Mouse (Mus musculus) 3T3-L1 (cell line): ENCODE data around the gene Rpa2.

Experiments used
- DNase-seq: peaks from one replicate; pipeline ENCODE4 v3.0.0-alpha.2; 2015; ENCODE audit warnings: low read depth, low spot score

Rpa2 gene

DNA sequence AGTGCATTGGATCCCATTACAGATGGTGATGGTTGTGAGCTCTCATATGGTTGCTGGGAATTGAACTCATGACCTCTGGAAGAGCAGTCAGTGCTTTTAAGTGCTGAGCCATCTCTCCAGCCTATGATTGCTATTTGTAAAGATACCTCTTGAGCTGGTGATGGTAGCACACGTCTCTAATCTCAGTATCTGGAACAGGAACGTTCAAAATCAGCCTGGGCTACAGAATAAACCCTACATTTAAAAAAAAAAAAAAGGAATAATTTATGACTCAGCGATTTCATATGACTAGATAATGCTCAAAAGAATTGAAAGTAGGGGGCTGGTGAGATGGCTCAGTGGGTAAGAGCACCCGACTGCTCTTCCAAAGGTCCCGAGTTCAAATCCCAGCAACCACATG, 35.1 kb downstream of the Rpa2 start:
- DNase-seq, result no peak

- DNase-seq, result no peak
Observed at GRCm38 (mm10) chr4:132803876-132804275, 35.7 kb downstream of the Rpa2 start.

DNA sequence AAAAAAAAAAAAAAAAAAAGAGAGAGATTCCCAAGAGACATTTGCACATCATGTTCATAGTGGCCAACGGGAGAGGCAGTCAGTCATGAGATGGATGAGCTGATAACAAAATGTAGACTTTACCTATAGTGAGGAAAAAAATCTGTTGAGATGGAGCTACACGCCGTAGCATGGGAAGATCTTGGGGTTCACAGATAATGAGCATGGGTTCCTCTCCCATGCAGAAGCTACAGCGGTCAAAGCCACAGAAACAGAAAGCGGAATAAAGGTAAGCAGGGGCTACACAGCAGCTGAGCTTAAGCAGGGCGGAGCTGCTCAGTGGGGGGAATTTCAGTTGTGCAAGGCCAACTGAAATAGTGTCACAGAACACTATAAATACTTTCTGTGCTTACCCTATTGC, 36.2 kb downstream of the Rpa2 start:
- DNase-seq, result no peak

DNA sequence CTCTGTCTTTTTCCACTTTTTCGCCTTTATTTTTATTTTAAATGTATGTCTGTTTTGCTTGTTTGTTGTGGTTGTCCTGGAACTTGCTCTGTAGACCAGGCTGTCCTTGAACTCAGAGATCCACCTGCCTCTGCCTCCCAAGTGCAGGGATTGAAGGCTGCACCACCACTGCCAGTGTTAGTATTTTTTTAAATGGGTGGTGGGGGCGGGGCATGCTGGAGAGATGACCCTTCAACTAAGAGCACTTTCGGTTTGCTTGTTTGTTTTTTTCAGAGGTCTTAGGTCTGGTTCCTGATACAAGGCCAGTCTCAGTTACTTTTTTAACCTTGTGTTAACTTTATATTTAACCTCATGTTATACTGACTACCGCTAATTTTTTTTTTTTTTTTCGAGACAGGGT, 37.0 kb downstream of the Rpa2 start:
- DNase-seq, result no peak

DNA sequence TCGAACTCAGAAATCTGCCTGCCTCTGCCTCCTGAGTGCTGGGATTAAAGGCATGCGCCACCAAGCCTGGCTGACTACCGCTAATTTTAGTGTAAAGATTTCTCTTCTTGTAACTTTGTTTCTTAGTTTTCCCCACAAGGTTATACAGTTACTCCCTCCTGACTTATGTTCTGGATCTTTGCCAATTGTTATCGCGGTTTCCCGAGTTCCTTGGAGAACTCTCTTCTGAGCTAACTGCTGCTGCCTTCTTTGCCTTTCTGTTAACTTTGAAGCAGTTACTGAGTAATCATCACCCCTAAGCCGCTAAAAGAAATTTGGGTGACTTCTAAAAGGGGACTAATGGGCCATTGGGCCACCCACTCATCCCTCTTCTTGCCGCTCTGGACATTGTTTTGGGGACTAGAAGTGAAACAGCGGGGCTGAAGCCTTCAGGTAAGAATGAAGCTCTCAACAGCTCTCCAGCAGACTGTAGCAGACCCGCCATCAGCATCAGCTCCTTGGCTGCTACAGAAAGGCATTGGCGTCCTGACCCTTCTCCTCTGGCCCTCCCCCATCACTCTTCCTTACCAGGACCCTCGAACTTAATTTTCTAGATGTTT, 37.6 kb downstream of the Rpa2 start:
- no peak for DNase-seq

DNA sequence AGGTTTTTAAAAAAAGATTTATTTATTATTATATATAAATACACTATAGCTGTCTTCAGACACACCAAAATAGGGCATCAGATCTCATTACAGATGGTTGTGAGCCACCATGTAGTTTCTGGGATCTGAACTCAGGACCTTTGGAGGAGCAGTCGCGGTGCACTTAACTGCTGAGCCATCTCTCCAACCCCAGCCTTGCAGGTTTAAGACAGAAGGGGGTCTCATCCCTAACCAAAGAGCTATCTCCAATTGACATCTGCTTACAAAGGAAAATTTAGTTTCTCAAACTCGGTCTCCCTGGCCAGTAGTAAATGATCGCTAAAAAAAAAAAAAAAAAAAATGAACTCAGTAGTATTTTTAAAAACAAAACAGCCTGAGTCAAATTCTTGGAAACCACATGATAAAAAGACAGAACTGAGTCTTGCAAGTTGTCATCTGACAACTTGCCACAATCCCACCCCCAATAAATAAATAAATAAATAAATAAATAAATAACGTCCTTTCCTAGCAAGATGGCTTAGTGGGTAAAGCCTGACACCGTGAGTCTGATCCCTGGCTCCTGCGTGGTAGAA, 38.6 kb downstream of the Rpa2 start:
- DNase-seq, result no peak

GRCm38 (mm10) chr4:132807771-132808641, 39.9 kb downstream of the Rpa2 start:
- DNase-seq, result peak; percentile 47

- no peak for DNase-seq
Observed at GRCm38 (mm10) chr4:132809621-132810020, 41.5 kb downstream of the Rpa2 start.

DNA sequence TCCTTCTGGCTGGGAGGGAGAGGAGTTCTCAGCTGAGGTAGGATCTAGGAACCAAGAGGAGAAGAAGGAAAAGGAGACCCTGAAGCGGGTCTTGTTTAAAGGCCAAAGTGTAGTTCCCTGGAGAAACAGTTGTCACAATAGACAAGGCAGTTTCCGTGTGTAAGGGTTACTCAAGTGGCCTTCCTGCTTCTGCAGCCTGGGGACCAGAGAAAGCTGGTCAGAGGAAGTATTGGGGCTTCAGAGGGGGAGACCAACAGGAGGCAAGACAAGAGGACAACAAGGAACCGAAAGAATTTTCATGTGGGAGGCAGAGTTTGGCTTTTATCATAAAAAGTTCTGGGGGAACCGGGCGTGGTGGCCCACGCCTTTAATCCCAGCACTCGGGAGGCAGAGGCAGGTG, 48.3 kb downstream of the Rpa2 start:
- no peak for DNase-seq

DNA sequence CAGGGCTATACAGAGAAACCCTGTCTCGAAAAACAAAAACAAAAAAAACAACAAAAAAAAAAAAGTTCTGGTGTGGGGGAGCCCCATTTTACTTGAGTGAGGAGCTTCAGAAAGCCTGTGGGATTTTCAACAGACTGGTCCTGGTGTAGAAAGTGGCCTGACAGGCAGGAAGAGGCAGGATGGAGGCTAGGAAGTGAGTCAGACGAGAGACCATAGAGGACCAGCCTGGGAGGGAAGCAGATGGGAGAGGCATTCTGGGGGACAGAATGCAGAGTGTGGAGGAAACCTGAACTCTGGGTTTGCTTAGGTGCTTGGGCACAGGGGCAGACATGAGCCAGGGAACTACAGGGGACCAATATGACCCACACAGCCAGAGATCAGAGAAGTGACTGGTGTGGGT, 48.7 kb downstream of the Rpa2 start:
- no peak for DNase-seq

- no peak for DNase-seq
Observed at GRCm38 (mm10) chr4:132818442-132818841, 50.3 kb downstream of the Rpa2 start.

GRCm38 (mm10) chr4:132823614-132824366, 55.7 kb downstream of the Rpa2 start:
- DNase-seq, result peak; percentile 77
